Mouse (Mus musculus) mature B cell (primary cell): ENCODE measurements around the gene Tfap4.

Experiments used
- in situ Hi-C: fragments of 300-500 bp; cut with MboI; formaldehyde crosslinking; loops from 2 replicates; pipeline ENCODE4 v1.14.3; 2019

Tfap4 gene

DNA sequence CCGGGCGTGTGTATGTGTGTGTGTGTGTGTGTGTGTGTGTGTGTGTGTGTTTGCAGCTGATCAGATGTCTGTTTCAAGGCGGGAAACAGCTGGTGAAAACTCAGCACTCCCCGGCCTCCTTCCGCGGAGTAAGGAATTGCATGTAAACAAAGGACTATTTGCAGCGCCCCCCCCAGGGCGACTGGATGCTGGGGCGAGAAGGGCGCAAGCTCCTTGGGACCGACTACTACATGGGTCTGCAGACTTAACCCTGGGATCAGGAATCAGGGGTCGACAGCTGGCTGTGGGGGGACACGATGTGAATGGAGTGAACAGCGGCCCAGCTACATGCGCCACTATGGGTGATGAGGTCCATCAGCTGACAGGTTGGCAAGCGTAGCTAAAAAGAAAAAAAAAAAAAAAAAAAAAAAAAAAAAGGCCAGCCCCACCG, at the start of gene Tfap4:
Gene Tfap4 (minus strand): TSS at position 140 of the 430 bp plus-strand sequence.
- in situ Hi-C loops: no loop called here

DNA sequence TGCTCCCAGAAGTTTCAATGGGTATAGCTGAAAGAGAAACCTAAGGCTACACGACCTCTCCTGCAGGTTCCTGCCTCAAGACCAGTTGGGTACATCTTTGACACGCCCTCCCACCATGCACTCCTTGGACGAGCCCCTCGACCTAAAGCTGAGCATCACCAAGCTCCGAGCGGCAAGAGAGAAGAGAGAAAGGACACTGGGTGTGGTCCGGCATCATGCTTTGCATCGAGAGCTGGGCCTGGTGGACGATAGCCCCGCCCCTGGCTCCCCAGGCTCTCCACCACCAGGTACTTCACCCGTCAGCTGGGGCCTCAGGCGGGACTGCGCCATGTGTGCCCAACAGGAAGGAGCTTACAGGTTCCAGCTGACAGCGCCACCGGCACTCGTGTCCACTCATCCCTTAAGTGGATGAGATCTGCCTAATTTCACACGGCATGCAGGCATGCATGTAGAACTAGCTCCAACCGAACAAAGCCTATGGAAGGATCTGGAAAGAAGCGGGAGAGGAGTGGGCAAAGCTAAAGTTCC, 48.9 kb upstream of the Tfap4 start:
- in situ Hi-C loops: no loop called here

DNA sequence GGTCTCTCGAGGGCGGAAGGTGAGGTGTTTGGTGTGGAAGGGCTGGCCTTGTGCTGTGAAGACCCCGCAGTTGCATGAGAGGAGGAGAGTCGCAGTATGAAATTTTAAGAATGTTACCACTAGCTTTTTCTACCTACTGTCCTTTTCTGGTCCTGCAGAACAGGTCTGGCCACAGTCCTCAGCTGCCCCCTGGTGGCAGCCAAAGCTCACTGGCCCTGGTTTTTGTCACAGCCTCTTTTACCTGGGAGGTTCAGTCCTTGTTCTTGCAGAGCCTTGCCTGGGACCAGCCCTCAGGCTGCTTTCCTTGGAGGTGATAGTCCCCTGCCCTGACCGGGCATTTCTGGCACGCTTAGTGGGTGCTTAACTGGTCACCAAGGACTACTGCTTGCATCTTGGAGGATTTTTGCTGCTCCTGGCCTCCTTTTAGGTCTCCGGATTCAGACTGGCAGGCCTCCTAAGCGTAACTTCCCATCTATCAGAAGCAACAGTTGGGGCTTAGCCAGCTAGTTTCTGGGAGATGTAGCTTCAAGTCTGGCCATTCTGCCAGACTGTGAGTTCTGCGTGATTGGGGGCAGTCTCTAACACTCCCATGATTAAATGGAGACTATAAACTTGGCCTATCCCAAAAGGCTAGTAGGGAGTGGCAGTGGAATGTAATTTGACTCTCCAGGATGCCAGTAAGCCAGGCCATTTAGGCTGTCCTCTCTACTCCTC, 48.3 kb upstream of the Tfap4 start:
- in situ Hi-C loops: no loop called here

- in situ Hi-C loops: no loop called here
These were observed 46.9 kb upstream of the Tfap4 start for GRCm38 (mm10) chr16:4606431-4607084.

GRCm38 (mm10) chr16:4605514-4606131, 46.0 kb upstream of the Tfap4 start:
- in situ Hi-C loops: no loop called here

DNA sequence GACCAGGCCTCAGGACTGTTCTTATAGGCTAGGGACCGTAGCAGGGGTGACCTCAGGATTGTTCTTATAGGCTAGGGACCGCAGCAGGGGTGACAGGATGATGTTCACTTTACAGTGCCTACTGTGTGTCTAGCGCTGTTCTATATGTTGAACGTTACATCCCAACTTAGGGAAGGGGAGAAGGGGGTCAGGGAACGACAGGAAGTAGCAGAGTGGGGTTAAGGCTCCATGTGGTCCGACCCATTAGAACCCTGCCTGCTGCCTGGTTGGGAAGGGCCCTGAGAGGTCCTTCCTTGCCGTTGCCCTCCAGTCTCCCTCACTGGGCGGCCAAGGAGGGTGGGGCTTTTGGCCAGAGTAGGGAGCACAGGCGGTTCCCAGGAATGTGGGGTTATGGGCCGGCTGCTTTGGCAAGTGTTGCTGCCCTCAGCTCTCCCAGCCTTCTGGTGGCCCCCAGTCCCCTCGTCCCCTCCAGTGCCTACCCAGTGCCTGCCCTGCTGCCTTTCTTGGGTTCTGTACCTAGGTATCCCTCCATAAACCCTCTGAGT, 44.7 kb upstream of the Tfap4 start:
- in situ Hi-C loops: no loop called here

DNA sequence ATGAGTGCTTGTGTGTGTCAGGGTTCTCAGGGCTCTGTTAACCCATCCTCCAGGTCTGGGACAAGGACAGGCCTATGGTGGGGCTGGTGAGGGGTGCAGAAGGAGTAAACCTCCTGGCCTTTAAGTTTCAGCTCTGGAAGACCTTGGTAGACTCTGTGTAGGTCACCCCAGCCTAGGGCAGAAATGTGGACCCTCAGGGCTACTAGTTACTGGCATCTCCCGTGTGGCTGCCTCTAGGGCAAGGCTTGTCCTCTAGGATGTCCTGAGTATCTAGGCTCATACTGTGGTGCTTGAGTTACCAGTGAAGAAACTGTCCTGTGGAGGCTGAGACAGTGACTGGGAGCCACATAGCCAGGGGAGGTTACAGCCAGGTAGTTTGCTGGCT, 43.8 kb upstream of the Tfap4 start:
- in situ Hi-C loops: no loop called here

DNA sequence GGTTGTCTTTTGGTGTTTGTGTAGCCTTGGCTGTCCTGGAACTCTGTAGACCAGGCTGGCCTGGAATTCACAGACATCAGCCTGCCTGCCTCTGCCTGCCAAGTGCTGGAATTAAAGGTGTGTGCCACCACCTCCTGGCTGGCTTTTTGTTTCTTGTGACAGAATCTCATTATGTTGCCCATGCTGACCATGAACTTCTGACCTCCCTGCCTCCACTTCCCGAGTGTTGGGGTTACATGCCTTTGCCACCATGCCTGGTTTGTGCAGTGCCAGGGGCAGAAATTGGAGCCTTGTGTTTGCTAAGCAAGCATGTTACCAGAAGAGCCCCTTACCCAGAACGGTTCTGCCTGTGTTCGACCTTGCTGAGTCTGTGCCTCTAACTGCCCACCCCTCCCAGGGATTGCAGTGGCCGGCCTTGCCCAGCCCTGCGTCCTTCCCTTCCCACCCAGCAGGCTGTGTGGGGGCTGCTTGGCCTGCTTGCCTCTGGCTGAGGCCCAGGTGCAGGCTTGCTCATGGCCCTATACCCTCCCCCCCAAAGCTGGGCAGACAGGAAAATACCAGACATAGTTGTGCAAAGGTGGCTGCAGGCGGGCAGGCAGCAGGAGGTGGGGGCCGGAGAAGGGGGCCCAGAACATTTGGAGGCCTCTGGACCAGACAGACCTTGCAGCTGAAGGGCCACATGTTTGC, 43.3 kb upstream of the Tfap4 start:
- in situ Hi-C loops: no loop called here

- in situ Hi-C loops: no loop called here
These were observed 42.5 kb upstream of the Tfap4 start for GRCm38 (mm10) chr16:4602189-4602588.

GRCm38 (mm10) chr16:4600701-4601310, 41.2 kb upstream of the Tfap4 start:
- in situ Hi-C loops: no loop called here

DNA sequence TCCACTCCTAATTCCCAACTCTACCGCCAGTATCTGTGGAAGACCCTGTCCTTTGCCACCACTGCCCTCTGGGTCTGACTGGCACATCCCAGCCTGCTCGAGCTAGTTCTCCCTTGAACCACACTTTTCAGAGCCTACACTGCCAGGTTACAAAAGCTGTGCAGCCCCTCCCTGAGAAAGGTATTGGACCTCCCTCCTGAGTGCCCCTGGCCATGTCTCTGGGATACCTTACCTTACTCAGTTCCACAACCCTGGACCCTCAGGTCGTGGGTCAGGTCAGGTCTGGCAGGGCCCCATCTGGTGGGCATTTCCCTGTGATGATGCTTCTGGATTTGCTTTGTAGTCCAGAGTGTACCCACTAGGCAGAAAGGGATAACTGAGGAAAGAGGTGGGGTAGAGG, 40.0 kb upstream of the Tfap4 start:
- in situ Hi-C loops: no loop called here

- in situ Hi-C loops: no loop called here
These were observed 39.4 kb upstream of the Tfap4 start for GRCm38 (mm10) chr16:4598891-4599543.

DNA sequence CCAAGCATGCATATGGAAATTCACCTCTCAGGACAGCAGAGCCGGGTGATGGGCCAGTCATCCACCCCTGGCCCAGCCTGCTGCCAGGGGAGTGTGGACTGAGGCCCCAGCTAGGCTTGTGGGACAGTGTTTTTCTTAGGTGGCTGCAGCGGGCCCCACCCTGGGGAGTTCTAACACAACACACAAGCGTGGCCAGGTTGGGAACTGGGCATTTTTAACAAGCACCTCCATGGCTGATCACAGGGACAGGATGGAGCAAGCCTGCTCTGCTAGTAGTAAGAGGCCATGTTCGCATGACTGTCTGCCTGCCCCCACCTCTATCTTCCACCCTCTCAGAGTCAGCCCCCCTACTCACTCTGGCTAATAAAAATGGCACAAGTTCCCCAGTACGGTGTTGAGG, 38.4 kb upstream of the Tfap4 start:
- in situ Hi-C loops: no loop called here

GRCm38 (mm10) chr16:4597296-4597695, 37.6 kb upstream of the Tfap4 start:
- in situ Hi-C loops: no loop called here

DNA sequence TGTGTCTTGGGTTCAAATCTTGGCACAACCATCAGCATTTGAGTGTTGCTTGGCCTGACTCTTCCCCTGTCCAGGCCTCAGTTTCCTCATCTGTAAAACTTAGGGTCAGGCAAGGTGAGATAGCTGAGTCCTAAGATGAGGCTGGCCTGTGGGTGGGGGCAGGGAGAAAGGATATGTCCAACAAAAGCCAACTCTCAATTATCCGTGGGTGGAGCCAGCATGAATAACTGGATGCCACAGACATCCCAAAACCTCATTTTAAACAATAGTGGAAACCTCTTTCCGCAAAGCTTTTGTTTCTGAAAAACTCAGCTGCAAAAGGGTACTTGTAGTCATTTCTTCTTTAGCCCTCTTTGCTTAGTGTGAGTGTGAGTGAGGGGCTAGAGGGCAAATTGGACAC, 37.2 kb upstream of the Tfap4 start:
- in situ Hi-C loops: no loop called here

GRCm38 (mm10) chr16:4596141-4596728, 36.6 kb upstream of the Tfap4 start:
- in situ Hi-C loops: no loop called here

DNA sequence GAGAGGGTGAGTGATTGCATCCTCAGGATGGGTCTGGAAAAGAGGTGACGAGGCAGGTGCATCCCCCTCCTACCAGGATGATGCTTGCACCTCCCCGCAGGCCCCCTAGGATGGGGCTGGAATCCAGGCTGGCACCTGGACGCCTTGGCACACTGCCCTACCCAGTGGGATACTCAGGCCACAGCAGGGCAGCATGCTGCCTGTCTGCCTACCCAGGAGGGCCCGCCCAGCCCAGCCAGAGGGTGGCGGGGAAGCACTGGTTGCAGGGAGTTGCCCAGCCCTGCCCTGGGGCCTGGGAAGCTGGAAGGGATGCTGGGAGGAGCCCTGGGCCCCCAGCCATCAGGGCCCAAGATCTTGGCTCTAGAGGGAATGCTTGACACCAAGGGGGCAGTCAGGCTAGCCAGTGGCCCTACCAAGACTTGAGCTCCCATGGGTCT, 35.9 kb upstream of the Tfap4 start:
- in situ Hi-C loops: no loop called here

DNA sequence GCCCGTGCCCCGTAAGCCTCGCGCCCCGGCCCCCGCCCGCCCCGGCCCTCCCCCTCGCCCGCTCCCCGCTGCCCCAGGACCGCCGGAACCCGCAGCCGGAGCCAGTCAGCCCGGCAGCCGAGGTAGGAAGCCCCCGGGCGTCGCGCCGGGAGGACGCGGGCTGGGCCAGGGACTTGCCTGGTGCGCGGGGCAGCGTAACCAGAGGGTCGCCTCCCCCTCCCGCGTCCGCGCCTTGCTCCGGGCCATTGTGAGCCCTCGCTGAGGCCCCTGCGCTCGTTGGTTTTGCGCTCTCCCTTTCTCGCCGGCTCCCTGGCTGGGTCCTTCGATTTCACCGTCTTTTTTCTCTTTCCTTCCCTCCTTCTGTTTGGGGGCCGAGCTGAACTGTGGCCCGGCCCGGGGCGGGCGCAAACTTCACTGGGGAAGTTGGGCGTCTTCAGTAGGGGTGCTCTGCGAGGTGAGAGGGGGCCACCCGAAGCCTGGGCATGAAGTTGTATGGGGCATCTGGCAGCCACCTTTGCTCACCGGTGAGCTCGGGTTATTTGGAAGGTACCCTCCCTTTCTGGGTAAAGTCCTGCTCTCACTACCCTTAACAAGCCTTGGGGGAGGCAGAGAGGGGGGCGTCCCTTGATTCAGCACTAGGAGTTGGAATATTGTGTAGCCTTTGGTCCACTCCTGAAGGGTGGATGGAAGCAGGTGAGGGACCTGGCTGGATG, 35.3 kb upstream of the Tfap4 start:
- in situ Hi-C loops: no loop called here

GRCm38 (mm10) chr16:4593971-4594813, 34.5 kb upstream of the Tfap4 start, which contains the start of gene Glis2:
Gene Glis2 (plus strand): TSS chr16:4594713.
- in situ Hi-C loops: no loop called here
